Mouse (Mus musculus) forebrain, embryonic 15.5 days (tissue): ENCODE results near the gene Fbxo5. TPM values are rescaled to one million over a fixed set of nuclear protein-coding genes. Genes with fewer than 3 reads are reported as not detected.

Experiments used
- polyA plus RNA-seq: library from polyadenylated mRNA; unstranded; fragments of >200 nt; fragmentation: Nextera tagmentation; extraction: Ambion mirVana; gene quantifications from 2 replicates; pipeline ENCODE4 v1.2.1, GENCODE M21; 2015

Gene Fbxo5
- polyA plus RNA-seq, 1 experiment from 2014 or later: 36.2 TPM

Other genes with a start within 250 kb of the Fbxo5 start
- gene Myct1, start 211.8 kb downstream of the Fbxo5 start, polyA plus RNA-seq: 0.96 and 1.1 TPM in 2 replicates
- not detected in 2 replicates for gene Vip, start 166.4 kb downstream of the Fbxo5 start, polyA plus RNA-seq
- 11.4 and 12.7 TPM in 2 replicates for gene Mtrf1l, start 18.3 kb upstream of the Fbxo5 start, polyA plus RNA-seq
- gene Rgs17, start 116.8 kb upstream of the Fbxo5 start, polyA plus RNA-seq: 12.2 and 12.7 TPM in 2 replicates